Mouse (Mus musculus) ovary, postnatal 36 days (tissue): ENCODE data around the gene Lrrc47.

Experiments
- DNase-seq: peaks from one replicate; pipeline ENCODE4 v3.0.0; 2022; ENCODE audit warnings: low spot score, mixed read lengths

The Lrrc47 gene

DNA sequence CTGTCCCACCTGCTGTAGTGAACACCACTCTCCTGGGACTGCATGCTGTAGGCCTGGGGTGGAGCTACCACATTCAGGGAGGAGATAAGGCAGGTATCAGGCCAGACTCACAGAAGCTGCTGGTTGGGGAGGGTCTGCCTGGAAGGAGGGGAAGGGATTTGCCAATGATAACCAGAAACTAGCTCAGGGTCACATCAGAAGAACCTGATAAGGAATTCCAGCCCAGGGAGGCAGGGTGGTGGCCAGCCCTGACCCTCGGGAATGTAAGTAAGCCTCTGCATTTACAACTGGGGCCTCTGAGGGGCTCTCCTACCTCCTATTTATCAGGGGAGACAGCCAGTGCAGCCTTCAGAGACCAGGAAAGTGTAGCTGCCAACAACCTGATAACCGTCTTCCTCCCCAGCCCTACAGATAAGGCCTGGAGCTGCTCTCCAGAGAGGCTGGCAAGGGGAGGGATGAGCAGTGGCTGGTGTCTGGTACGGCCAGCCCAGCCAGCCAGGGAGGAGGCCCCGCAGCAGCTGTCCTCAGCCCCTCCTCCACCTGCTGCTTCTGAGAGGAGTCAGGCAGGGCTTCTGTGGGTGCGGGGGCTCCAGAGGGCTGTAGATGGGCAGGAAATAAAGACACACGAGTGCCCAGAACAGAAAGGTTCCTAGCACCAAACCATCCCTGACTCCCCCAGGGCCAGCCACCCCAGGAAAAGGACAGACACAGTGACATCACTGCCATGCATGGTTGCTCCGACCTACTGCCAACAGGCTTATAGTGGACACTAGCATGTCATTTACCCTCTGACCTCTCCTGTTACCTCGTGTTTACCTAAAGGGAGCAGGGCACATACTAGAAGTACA, 12.4 kb downstream of the Lrrc47 start:
- peak; percentile 60 for DNase-seq

- no peak for DNase-seq
Observed at GRCm38 (mm10) chr4:154024729-154025521, 13.4 kb downstream of the Lrrc47 start.

DNA sequence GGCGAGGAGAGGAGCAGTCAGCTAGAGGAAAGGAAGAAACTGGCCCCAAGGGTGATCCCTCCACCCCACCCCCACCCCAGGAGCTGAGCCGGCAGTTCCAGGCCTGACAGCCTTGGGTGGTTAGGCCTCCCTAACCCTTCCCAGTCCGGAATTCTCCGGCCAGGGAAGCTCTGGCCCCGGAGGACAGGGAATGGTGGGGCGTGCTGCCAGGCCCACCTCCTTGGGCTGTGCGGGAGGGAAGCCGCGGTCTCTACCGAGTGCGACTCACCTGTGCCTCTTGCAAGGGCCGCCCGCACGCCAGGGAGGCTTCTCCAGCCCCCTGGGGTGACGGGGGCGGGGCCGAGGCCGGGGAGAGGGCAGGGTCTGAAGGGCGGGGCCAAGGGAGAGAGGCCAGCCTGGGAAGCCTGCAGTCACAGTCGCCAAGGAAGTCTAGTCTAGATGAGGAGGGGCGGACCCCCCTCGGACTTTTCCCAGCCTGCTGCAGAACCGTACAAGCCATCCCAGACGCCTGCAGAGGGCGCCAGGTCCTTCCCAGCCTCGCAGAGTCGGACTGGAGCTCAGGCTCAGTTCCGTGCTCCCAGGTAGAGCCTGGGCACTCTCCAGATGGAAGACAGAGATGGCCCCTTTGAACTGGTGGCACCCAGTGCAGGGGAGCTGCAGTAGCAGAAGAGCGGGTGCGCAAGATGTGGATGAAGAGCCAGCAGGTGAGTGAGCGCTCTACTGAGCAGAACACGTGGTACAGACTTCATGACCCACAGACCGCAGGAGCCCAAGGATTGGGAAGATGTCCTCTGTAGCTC, 14.3 kb downstream of the Lrrc47 start, which contains the start of gene Smim1:
Gene Smim1, minus strand, starts transcription at position 590 of the 800 bp plus-strand sequence.
- peak; percentile 85 for DNase-seq

DNA sequence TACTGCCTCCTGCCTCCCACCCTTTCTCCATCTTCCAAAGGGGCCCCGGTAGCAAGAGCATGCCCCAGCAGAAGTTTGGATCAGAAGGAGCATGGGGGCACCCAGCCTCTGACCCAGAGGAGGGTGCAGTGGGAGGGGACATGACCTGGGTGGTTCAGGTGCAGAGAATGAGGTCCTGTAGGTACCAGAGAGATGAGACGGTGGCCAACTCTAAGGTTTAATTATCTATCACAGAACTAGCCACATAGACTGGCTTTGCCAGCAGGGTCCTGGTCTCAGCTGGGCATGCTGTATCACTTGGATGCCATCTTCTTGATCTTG, 14.9 kb downstream of the Lrrc47 start:
- DNase-seq, result no peak

DNA sequence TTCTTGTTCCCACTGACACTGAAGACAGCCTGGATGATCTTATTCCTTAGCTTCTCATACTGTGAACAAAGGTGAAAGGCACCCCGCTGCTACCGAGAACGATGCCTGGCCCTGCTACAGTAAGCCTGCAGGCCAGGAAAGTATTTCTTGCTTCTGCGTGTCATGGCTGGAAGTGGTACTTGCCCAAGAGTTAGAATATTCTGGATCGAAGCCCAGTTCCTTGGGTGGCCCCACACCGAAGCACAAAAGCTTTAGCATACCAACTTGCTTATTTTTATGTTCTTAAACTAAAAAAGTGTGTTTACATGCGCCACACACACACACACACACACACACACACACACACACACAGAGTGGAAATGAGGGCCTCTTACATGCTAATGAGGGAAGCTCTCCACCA, 16.5 kb downstream of the Lrrc47 start:
- DNase-seq, result no peak

DNA sequence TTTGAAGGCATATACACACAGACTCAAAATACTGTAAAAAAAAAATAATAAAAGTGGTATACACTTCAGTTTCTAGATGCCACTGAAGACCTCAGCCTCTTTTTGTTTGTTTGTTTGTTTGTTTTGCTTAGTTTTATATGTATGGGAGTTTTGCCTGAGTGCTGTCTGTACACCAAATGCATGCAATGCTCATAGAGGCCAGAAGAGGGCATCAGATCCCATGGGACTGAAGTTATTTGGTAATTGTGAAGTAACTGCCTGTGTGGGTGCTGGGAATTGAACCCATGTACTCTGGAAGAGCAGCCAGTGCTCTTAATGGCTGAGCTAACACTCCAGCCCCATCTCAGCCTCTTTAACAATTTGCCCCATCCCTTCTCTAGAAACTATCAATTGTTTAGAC, 17.1 kb downstream of the Lrrc47 start:
- DNase-seq, result no peak

- DNase-seq, result no peak
Observed at GRCm38 (mm10) chr4:154037123-154037522, 25.6 kb downstream of the Lrrc47 start.

GRCm38 (mm10) chr4:154042577-154042976, 31.0 kb downstream of the Lrrc47 start, which contains the start of gene Ccdc27:
TSS of gene Ccdc27 (minus strand) at chr4:154042677.
- no peak for DNase-seq

DNA sequence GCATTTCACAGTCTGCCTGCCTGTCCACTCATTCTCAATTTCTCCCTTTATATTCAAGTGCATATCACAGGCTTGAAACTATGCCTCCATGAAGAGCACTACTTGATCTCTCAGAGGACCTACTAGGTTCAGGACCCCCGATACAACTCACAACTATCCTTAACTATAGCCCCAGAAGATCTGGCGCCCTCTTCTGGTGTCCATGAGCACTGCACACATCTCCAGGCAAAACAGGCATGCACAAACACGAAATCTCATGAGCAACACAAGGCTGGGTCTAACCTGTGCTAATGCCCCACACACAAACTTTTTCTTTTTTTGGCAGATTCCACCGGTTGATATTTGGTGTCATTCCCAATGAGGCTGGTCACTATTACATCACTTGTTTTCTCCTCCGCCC, 34.3 kb downstream of the Lrrc47 start:
- no peak for DNase-seq

GRCm38 (mm10) chr4:154051401-154051800, 39.9 kb downstream of the Lrrc47 start:
- no peak for DNase-seq

DNA sequence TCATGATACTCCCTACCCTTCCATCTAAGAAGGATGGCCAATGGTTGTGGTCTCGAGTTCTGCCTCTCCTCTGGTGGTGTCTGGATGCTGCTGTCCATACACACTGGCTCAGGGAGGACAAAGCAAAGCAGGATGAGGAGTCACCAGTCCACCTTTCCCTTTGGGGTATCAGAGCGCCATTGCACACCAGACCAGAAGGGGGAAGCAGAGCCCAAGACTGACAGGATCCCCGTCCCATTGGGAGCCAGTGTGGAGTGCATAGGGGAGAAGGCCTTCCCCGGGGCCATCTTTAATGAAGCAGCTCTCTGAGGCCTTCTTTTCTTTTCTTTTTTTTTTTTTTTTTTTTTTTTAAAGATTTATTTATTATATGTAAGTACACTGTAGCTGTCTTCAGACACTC, 41.5 kb downstream of the Lrrc47 start:
- no peak for DNase-seq

GRCm38 (mm10) chr4:154055482-154055881, 44.0 kb downstream of the Lrrc47 start:
- DNase-seq, result no peak

DNA sequence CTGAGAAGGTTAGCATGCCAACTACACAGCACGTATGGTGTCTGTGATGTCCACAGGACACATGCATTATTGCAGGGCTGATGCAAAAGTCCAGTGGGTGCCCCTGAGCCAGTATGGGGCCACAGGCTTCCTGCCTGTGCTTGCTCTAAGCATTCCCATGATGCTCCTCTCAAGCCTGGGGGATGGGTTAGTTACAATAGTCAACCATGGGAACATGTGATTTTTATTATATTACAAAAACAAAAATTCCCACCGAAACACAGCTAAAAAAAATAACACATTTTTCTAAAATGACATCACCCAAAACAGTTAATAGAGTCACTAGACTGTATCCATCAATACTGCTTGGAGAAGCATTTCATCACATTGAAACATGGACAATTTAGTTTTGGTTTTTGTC, 44.5 kb downstream of the Lrrc47 start:
- no peak for DNase-seq

- DNase-seq, result no peak
Observed at GRCm38 (mm10) chr4:154056661-154057060, 45.1 kb downstream of the Lrrc47 start.

DNA sequence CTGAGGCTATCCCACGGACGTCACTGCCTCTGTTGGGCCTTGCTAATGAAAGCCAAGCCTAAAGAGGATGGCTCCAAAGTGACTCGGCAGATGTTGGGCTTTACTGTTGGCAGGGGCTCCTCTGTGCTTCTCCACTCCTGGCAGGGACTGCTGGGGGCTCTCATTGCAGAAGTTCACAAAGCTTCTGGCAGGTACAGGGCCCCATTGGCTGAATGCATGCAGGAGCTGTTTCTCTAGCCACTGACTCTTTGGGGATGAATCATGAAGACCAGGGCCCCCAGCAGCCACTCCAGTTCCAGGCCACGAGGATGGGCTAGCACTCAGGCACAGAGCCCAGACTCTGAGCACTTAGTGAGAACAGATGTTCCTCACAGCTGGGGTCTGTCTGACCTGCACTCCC, 46.2 kb downstream of the Lrrc47 start:
- DNase-seq, result no peak

DNA sequence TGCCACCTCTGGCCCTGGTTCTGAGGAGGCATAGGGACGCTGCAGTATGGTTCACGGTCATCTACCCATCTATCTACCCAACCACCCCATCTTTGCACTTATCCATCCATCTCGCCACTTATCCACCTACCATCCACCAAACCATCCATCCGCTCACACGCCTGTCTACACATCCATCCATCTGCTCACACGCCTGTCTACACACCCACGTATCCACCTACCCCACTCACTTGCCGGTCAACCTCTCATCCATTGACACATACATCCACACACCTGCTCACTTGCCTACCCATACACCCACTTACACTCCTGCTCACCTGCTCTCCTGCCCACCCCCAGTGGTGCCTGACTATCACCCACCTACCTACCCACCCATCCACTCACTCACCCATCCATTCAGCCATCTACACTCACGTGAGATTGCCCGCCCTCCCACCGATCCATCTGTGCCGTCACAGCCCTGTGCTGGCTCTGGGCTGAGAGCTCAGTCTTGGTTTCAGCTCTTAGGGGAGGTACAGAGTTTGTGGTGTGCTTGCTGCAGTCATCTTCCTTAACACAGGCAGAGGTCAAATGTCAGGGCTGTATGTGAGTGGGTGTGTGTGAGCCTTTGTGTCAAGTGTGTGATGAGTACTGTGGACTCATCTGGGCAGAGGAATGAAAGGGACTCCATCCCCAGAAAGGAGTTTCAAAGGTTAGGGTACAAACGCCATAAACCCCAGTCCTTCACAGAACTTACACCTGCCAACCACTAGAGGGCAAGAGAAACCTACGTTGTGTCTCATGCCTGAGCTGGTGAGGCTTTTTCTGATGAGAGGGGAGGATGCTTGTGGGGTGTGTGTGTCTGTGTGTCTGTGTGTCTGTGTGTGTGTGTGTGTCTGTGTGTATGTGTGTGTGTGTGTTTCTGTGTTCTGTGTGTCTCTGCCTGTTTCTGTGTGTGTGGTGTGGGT, 53.6 kb downstream of the Lrrc47 start:
- no peak for DNase-seq

DNA sequence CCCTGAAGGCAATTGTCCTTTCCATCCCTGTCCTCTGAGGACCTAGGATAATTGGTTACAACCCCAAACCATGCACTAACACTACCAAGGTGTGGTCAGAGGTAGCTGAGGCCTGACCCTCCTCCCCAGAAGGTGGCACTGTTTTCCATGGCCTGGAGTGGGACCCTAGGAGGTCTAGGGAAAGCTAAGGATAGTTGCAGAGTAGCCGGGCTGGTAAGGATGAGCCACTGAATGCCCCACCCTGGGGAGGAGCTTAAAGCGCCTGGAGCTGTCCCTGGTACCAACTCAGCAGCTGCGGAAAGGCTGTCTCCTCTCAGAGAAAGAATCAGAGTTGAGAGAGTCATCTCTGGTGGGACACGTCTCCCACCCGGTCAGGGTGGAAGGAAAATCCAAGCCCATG, 59.4 kb downstream of the Lrrc47 start:
- peak; percentile 36 for DNase-seq
